Mouse (Mus musculus) brain, embryonic 14.5 days (tissue): Measurements from ENCODE around the gene Col6a2.

Experiments used
- CTCF ChIP-seq: fragments of 200-500 bp; IDR thresholded peaks from 2 replicates; pipeline ENCODE4 v1.5.1; 2012; ENCODE audit warnings: inconsistent platforms, mild to moderate bottlenecking, moderate library complexity, borderline replicate concordance; ENCODE audit not compliant: insufficient read depth, insufficient read length; ENCODE audit errors: extremely low read depth
- POLR2A ChIP-seq: fragments of 200-500 bp; IDR thresholded peaks from 2 replicates; pipeline ENCODE4 v1.6.1; 2012; ENCODE audit warnings: mild to moderate bottlenecking, inconsistent platforms, borderline replicate concordance; ENCODE audit not compliant: poor library complexity, insufficient read depth, insufficient read length, severe bottlenecking; ENCODE audit errors: extremely low read depth

DNA sequence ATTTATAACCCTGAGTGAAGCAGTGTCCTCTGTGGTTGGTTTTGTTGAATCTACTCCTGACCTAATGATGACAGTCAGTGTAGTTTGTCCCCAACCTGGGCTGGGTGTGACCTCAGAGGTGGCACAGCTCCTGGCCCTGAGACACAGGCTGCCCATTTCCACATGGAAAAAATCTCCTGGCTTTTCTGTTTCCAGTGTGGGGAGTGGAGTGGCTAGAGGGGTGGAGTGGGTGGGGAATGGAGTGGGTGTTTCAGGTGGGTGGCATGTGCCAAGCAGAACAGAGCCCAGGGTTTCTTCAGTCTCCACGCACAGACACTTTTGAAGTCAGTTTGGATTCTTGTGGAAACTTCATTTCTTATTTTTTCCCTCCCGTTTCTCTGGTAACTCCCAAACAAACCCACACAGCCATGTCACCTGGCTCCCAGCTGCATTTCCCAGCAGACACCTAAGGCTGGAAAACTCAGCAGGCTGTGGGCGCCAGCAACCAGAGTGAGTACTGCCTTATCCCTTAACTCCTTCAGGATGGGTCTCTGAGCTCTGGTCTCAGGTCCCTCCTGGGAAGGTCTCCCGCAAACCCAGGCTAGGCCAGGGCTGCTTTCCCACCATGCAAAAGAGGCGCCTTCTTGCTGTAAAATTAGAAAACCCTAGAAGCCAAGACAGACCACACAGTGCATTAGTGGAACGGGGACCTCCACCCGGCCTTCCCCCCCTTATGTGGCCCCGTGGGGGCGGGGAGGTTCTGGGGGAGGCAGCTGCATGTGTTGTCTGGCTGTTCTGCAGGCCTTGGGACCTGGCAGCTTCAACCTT lies 19.4 kb upstream of the Col6a2 start:
- TF ChIP-seq POLR2A: no peak
- TF ChIP-seq CTCF: no peak
